Mouse (Mus musculus) 3T3-L1 (cell line): ENCODE measurements around the gene Sh2d2a.
A peak's percentile ranks its signal among the peaks of the same experiment; 100 is the strongest.
"Not testable (repeated sequence)": the region's sequence is repeated elsewhere in the genome, so short reads cannot be mapped to it uniquely, and the experiment has no call there.

Experiments used
- DNase-seq: peaks from one replicate; pipeline ENCODE4 v3.0.0-alpha.2; 2015; ENCODE audit warnings: low read depth, low spot score

Sh2d2a gene

GRCm38 (mm10) chr3:87846650-87847110, at the start of gene Sh2d2a:
Gene Sh2d2a, plus strand, starts transcription at chr3:87846755.
- DNase-seq = no peak

GRCm38 (mm10) chr3:87801681-87802080, 44.9 kb upstream of the Sh2d2a start:
- no peak for DNase-seq

GRCm38 (mm10) chr3:87804038-87804677, 42.4 kb upstream of the Sh2d2a start:
- no peak for DNase-seq

- DNase-seq = no peak
These were observed 37.1 kb upstream of the Sh2d2a start for GRCm38 (mm10) chr3:87809322-87809962.

GRCm38 (mm10) chr3:87811297-87811696, 35.3 kb upstream of the Sh2d2a start:
- DNase-seq = no peak

- no peak for DNase-seq
These were observed 34.1 kb upstream of the Sh2d2a start for GRCm38 (mm10) chr3:87812413-87812812.

- DNase-seq = no peak
These were observed 33.7 kb upstream of the Sh2d2a start for GRCm38 (mm10) chr3:87812873-87813272.

- no peak for DNase-seq
These were observed 30.4 kb upstream of the Sh2d2a start for GRCm38 (mm10) chr3:87816166-87816565.

- DNase-seq = peak; percentile 90
These were observed 29.9 kb upstream of the Sh2d2a start for GRCm38 (mm10) chr3:87816646-87817093.

GRCm38 (mm10) chr3:87818226-87818625, 28.3 kb upstream of the Sh2d2a start:
- DNase-seq = no peak

- DNase-seq = not testable (repeated sequence)
These were observed 22.3 kb upstream of the Sh2d2a start, which contains the start of gene Pear1 for GRCm38 (mm10) chr3:87824206-87824605. Gene Pear1, minus strand, starts transcription at chr3:87824306.

- no peak for DNase-seq
These were observed 18.1 kb upstream of the Sh2d2a start for GRCm38 (mm10) chr3:87828435-87828834.

GRCm38 (mm10) chr3:87829025-87829424, 17.5 kb upstream of the Sh2d2a start:
- DNase-seq = no peak

- no peak for DNase-seq
These were observed 14.3 kb upstream of the Sh2d2a start for GRCm38 (mm10) chr3:87832109-87832859.

GRCm38 (mm10) chr3:87833482-87833881, 13.1 kb upstream of the Sh2d2a start:
- DNase-seq = no peak

- DNase-seq = peak; percentile 85
These were observed 7.9 kb upstream of the Sh2d2a start for GRCm38 (mm10) chr3:87838622-87839021.

- no peak for DNase-seq
These were observed 5.7 kb upstream of the Sh2d2a start for GRCm38 (mm10) chr3:87840858-87841257.

GRCm38 (mm10) chr3:87844981-87845380, 1.6 kb upstream of the Sh2d2a start:
- DNase-seq = no peak

- no peak for DNase-seq
These were observed 369 bp upstream of the Sh2d2a start for GRCm38 (mm10) chr3:87846186-87846585.

- DNase-seq = no peak
These were observed 1.1 kb downstream of the Sh2d2a start for GRCm38 (mm10) chr3:87847680-87848079.

GRCm38 (mm10) chr3:87849117-87849516, 2.6 kb downstream of the Sh2d2a start:
- DNase-seq = no peak

GRCm38 (mm10) chr3:87854795-87855568, 8.4 kb downstream of the Sh2d2a start:
- no peak for DNase-seq
